Mouse (Mus musculus) liver, embryonic 14.5 days (tissue): Measurements from ENCODE around the gene Il18bp. TPM values are rescaled to one million over a fixed set of nuclear protein-coding genes. Genes with fewer than 3 reads are reported as not detected.

Experiments
- ATAC-seq: fragments of 200-750 bp; cut with Nextera tagmentation; 2 replicates; pipeline ENCODE4 v1.8.0; 2017; ENCODE audit warnings: moderate number of reproducible peaks, mild to moderate bottlenecking, moderate library complexity; ENCODE audit not compliant: insufficient read depth
- DNase-seq, 3 experiments: peaks; one replicate each; pipeline ENCODE4 v3.0.0-alpha.2; 2012 to 2013; ENCODE audit warnings: low read depth in 3 of 3, low spot score in 3 of 3
- H3K27ac ChIP-seq: fragments of 300-500 bp; sonication (generic); 2 replicates; pipeline ENCODE4 v1.5.1; 2014; ENCODE audit warnings: moderate library complexity, mild to moderate bottlenecking, control low read depth, inconsistent platforms
- H3K27me3 ChIP-seq: fragments of 300-500 bp; sonication (generic); 2 replicates; pipeline ENCODE4 v1.6.1; 2014; ENCODE audit warnings: mild to moderate bottlenecking, low read length, moderate library complexity; ENCODE audit not compliant: control insufficient read depth, insufficient read depth
- H3K36me3 ChIP-seq: fragments of 300-500 bp; sonication (generic); replicated peaks from 2 replicates; pipeline ENCODE4 v1.6.1; 2014; ENCODE audit warnings: low read depth; ENCODE audit not compliant: control insufficient read depth, insufficient read depth
- H3K4me1 ChIP-seq, 2 experiments: fragments of 200-500 bp in 1 of 2; fragments of 300-500 bp in 1 of 2; sonication (generic) in 1 of 2; replicated peaks; 2 replicates each; pipeline ENCODE4 v1.6.1; 2012 to 2014; ENCODE audit warnings: antibody characterized with exemption in 1 of 2, inconsistent platforms in 1 of 2, low read length in 1 of 2; ENCODE audit not compliant: control insufficient read depth in 2 of 2, insufficient read depth in 2 of 2
- H3K4me2 ChIP-seq: fragments of 300-500 bp; sonication (generic); 2 replicates; pipeline ENCODE4 v1.6.1; 2014; ENCODE audit warnings: low read depth, mild to moderate bottlenecking, control low read depth, moderate library complexity
- H3K4me3 ChIP-seq, 2 experiments: fragments of 200-500 bp in 1 of 2; fragments of 300-500 bp in 1 of 2; sonication (generic) in 1 of 2; 2 replicates each; pipeline ENCODE4 v1.5.1; 2012 to 2014; ENCODE audit warnings: low read depth in 2 of 2, low read length in 2 of 2, mild to moderate bottlenecking in 2 of 2, control low read depth in 1 of 2, inconsistent platforms in 1 of 2, moderate library complexity in 1 of 2; ENCODE audit not compliant: insufficient read depth in 1 of 2
- H3K9ac ChIP-seq: fragments of 300-500 bp; sonication (generic); replicated peaks from 2 replicates; pipeline ENCODE4 v1.6.1; 2014; ENCODE audit warnings: mild to moderate bottlenecking, control low read depth, moderate library complexity
- H3K9me3 ChIP-seq: fragments of 300-500 bp; sonication (generic); 2 replicates; pipeline ENCODE4 v1.6.1; 2016; ENCODE audit warnings: low read length, mixed read lengths; ENCODE audit not compliant: control insufficient read depth
- CTCF ChIP-seq: IDR thresholded peaks from 2 replicates; pipeline ENCODE4 v1.5.1; 2016; ENCODE audit warnings: antibody characterized with exemption, low read depth, control low read depth
- EP300 ChIP-seq: IDR thresholded peaks from 2 replicates; pipeline ENCODE4 v1.6.1; 2016; ENCODE audit warnings: antibody characterized with exemption, low read depth
- WGBS: fragments of 180-500 bp; shearing (Covaris S2); extraction: QIAGEN DNeasy Blood & Tissue Kit; methylation state at CpG from one replicate; pipeline ENCODE4 v1.1.7; 2014; ENCODE audit not compliant: insufficient replicate concordance; 5-methylcytosine and 5-hydroxymethylcytosine counted together
- polyA plus RNA-seq, 2 experiments: library from polyadenylated mRNA; depleted of rRNA in 1 of 2; stranded (reverse) in 1 of 2; unstranded in 1 of 2; fragments of >200 nt; fragmentation: Nextera tagmentation in 1 of 2; extraction: Ambion mirVana in 1 of 2; gene quantifications; 2 replicates each; pipeline versions ENCODE4 v1.2.1 to v1.2.3; 2012 to 2014

Il18bp gene
- polyA plus RNA-seq, 2 experiments, result 12.7 to 15.0 TPM

- H3K4me1 ChIP-seq, result peaks cover 15 to 25% of the 10 kb centered on the region in 2 experiments
- peak overlapping the region; percentile 79 for H3K4me2 ChIP-seq
- H3K4me3 ChIP-seq, result no peak overlapping the region; a peak in 1 of 4 replicates
- no peak for ATAC-seq
- 44% methylated on average over 2 of the region's 2 CpGs for WGBS
- H3K9ac ChIP-seq, result no peak overlapping the region; the same call in 1 of the 2 replicates
- H3K27ac ChIP-seq, result no peak overlapping the region
- H3K27me3 ChIP-seq, result no peaks in the 10 kb centered on the region
- no peaks in the 10 kb centered on the region for H3K36me3 ChIP-seq
- no peaks in the 10 kb centered on the region for H3K9me3 ChIP-seq
- TF ChIP-seq CTCF, result no peak
- no peak for TF ChIP-seq EP300
- no peak for DNase-seq
Measured at GRCm38 (mm10) chr7:101971721-101972120, 46.8 kb downstream of the Il18bp start.

GRCm38 (mm10) chr7:101970821-101971461 is 47.5 kb downstream of the Il18bp start:
- H3K27me3 ChIP-seq, result no peaks in the 10 kb centered on the region
- ATAC-seq, result peak; percentile 36; the same call in 1 of the 2 replicates
- peak overlapping the region; percentile 65 to 82 for H3K4me3 ChIP-seq
- H3K4me2 ChIP-seq, result peak overlapping the region; percentile 79
- H3K36me3 ChIP-seq, result no peaks in the 10 kb centered on the region
- TF ChIP-seq EP300 (no peak), CTCF (no peak)
- peak overlapping the region; percentile 68 for H3K9ac ChIP-seq
- H3K4me1 ChIP-seq, result peaks cover 22 to 31% of the 10 kb centered on the region in 2 experiments
- peak overlapping the region; percentile 38 for H3K27ac ChIP-seq
- DNase-seq, result peak in 2 of 3 experiments; percentile 22 to 32
- WGBS, result 7% methylated on average over 19 of the region's 19 CpGs
- no peaks in the 10 kb centered on the region for H3K9me3 ChIP-seq

- Histone ChIP-seq H3K9me3 (no peaks in the 10 kb centered on the region), H3K4me3 (peak overlapping the region; percentile 65 to 82), H3K9ac (peak overlapping the region; percentile 68), H3K36me3 (no peaks in the 10 kb centered on the region), H3K27me3 (no peaks in the 10 kb centered on the region), H3K4me2 (peak overlapping the region; percentile 79), H3K27ac (peak overlapping the region; percentile 38), H3K4me1 (peaks cover 26 to 36% of the 10 kb centered on the region in 2 experiments)
- peak; percentile 53 to 59 (median 55) for DNase-seq
- ATAC-seq, result peak; percentile 58; the same call in 1 of the 2 replicates
- under 1% methylated on average over 17 of the region's 17 CpGs for WGBS
- TF ChIP-seq EP300, result no peak
- TF ChIP-seq CTCF, result no peak
Measured at GRCm38 (mm10) chr7:101970429-101970775, 48.1 kb downstream of the Il18bp start.

GRCm38 (mm10) chr7:101969694-101970428 is 48.6 kb downstream of the Il18bp start:
- under 1% methylated on average over 53 of the region's 53 CpGs for WGBS
- H3K27ac ChIP-seq, result peak overlapping the region; percentile 48
- DNase-seq, result peak; percentile 44 to 57 (median 51)

GRCm38 (mm10) chr7:101968751-101969150 is 49.7 kb downstream of the Il18bp start:
- Histone ChIP-seq H3K4me2 (peak overlapping the region; percentile 79), H3K27ac (no peak overlapping the region), H3K36me3 (no peaks in the 10 kb centered on the region), H3K9ac (no peak overlapping the region), H3K9me3 (no peaks in the 10 kb centered on the region), H3K4me1 (peaks cover 32 to 42% of the 10 kb centered on the region in 2 experiments), H3K4me3 (no peak overlapping the region; a peak in 1 of 4 replicates), H3K27me3 (no peaks in the 10 kb centered on the region)
- 50% methylated on average over 2 of the region's 2 CpGs for WGBS
- DNase-seq (no peak), ATAC-seq (no peak)
- TF ChIP-seq CTCF (no peak), EP300 (no peak)

More at GRCm38 (mm10) chr7:101969694-101970428, 48.6 kb downstream of the Il18bp start:
- no peaks in the 10 kb centered on the region for H3K27me3 ChIP-seq
- TF ChIP-seq CTCF (no peak), EP300 (no peak)
- ATAC-seq, result peak; percentile 86
- no peaks in the 10 kb centered on the region for H3K36me3 ChIP-seq
- H3K4me3 ChIP-seq, result peak overlapping the region; percentile 65 to 82
- peak overlapping the region; percentile 79 for H3K4me2 ChIP-seq
- peaks cover 32 to 38% of the 10 kb centered on the region in 2 experiments for H3K4me1 ChIP-seq
- H3K9ac ChIP-seq, result peak overlapping the region; percentile 68
- H3K9me3 ChIP-seq, result no peaks in the 10 kb centered on the region
